Mouse (Mus musculus): ENCODE results near the gene Syn2. TPM values are rescaled to one million over a fixed set of nuclear protein-coding genes. Genes with fewer than 3 reads are reported as not detected.

The Syn2 gene
- polyA plus RNA-seq, 1 experiment from 2014 or later = 2.7 TPM

DNA sequence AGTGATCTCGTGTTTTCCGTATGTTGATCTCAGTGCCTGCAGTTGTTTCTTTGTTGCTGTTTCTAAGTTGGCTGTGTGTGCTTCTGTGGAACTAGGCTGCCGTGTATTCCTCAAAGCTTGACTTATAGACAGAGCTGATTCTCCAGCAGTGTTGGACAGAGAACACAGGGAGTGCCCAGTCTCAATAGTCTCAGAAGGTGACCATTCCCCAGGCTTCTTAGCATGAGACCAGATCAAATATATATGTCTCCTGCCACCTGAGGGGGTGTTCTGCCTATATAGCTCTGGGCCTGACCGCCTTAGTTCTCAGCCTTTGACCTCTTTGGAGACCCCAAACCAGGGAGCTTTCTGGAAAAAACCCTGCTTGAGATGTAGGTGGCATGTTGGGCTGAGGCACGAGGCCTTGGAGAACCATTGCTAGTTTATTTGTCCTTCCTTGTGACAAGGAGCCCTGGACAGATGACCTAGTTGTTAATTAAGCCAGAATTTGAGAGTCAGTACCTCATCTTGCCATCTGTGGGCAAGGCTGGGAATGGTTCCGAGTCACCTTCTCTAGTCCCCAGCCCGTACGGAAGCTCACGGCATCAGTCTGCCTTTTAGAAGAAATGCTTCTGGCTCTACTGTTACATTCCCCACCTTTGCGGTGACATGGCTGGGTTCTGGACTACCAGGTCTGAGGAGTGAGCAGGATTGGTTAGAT is 140.6 kb downstream of the Syn2 start:
- no peaks in the 10 kb centered on the region for H3K9me3 ChIP-seq (ENCODE audit: control insufficient read depth, low read length)
- no peak overlapping the region for H3K27ac ChIP-seq (ENCODE audit: low read depth)
- DNase-seq (ENCODE audit: low spot score) (no peak), ATAC-seq (replicated peaks; ENCODE audit: low FRiP score, low TSS enrichment, low read depth) (no peak)
- H3K9ac ChIP-seq (ENCODE audit: low read length) = no peak overlapping the region
- no peaks in the 10 kb centered on the region for H3K27me3 ChIP-seq (replicated peaks; ENCODE audit: control insufficient read depth, insufficient read depth, low read length)
- no peak overlapping the region for H3K4me2 ChIP-seq (ENCODE audit: low read length)
- no peaks in the 10 kb centered on the region for H3K36me3 ChIP-seq (ENCODE audit: control insufficient read depth, insufficient read depth, low read length)
- no peak overlapping the region for H3K4me3 ChIP-seq (ENCODE audit: low read depth, low read length)
- WGBS = 89% methylated on average over 10 of the region's 10 CpGs
- 0 out of 2 replicates have a peak, but pooled peaks cover 8% of the 10 kb centered on the region for H3K4me1 ChIP-seq (replicated peaks; ENCODE audit: control insufficient read depth, insufficient read depth, low read length)

DNA sequence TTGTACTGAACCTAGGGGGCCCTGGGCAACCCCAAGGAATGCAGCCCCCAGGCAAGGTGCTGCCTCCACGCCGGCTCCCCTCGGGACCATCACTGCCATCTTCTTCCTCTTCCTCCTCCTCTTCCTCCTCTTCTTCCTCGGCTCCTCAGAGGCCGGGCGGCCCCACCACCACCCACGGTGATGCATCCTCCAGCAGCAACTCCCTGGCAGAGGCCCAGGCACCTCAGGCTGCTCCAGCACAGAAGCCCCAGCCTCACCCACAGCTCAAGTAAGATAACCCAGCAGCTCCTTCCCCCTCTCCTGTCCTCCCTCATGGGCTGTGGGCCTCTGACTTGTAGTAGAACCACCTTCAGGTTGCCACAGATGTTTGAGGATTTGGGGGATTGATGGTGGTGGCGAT is 143.4 kb downstream of the Syn2 start:
- ATAC-seq (replicated peaks; ENCODE audit: low FRiP score, low TSS enrichment, low read depth) = no peak
- Histone ChIP-seq H3K9ac (ENCODE audit: low read length) (no peak overlapping the region), H3K9me3 (ENCODE audit: control insufficient read depth, low read length) (no peaks in the 10 kb centered on the region), H3K4me1 (replicated peaks; ENCODE audit: control insufficient read depth, insufficient read depth, low read length) (no peaks in the 10 kb centered on the region), H3K4me2 (ENCODE audit: low read length) (no peak overlapping the region), H3K27me3 (replicated peaks; ENCODE audit: control insufficient read depth, insufficient read depth, low read length) (no peaks in the 10 kb centered on the region), H3K36me3 (ENCODE audit: control insufficient read depth, insufficient read depth, low read length) (no peaks in the 10 kb centered on the region), H3K27ac (ENCODE audit: low read depth) (no peak overlapping the region), H3K4me3 (ENCODE audit: low read depth, low read length) (no peak overlapping the region)
- WGBS = 77% methylated on average over 8 of the region's 8 CpGs
- peak; percentile 31 for DNase-seq (ENCODE audit: low spot score)

DNA sequence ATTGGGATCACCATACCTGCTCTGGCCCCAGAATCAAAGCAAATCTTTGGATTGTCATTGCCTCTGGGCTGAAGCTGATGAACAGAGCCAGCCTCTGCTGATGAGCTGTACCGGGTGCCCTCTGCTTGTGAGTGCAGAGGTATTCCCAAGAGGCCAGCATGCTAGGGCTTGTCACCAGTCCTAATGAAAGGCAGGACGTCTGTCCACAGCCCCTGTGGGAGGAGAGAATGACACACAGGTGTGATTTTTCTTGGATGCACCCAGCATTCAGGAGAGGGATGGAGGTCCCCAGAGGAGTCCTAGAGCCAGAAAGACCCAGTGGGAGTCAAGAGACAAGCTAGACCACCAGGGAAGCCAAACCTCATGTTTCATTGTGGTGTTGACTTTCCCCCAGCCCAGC is 144.9 kb downstream of the Syn2 start:
- ATAC-seq (replicated peaks; ENCODE audit: low FRiP score, low TSS enrichment, low read depth) = no peak
- H3K4me2 ChIP-seq (ENCODE audit: low read length) = no peak overlapping the region
- H3K4me1 ChIP-seq (replicated peaks; ENCODE audit: control insufficient read depth, insufficient read depth, low read length) = no peaks in the 10 kb centered on the region
- H3K9me3 ChIP-seq (ENCODE audit: control insufficient read depth, low read length) = no peaks in the 10 kb centered on the region
- H3K9ac ChIP-seq (ENCODE audit: low read length) = no peak overlapping the region
- no peak overlapping the region for H3K4me3 ChIP-seq (ENCODE audit: low read depth, low read length)
- no peak for DNase-seq (ENCODE audit: low spot score)
- no peak overlapping the region for H3K27ac ChIP-seq (ENCODE audit: low read depth)
- H3K27me3 ChIP-seq (replicated peaks; ENCODE audit: control insufficient read depth, insufficient read depth, low read length) = no peaks in the 10 kb centered on the region
- 64% methylated on average over 2 of the region's 2 CpGs for WGBS
- no peaks in the 10 kb centered on the region for H3K36me3 ChIP-seq (ENCODE audit: control insufficient read depth, insufficient read depth, low read length)

DNA sequence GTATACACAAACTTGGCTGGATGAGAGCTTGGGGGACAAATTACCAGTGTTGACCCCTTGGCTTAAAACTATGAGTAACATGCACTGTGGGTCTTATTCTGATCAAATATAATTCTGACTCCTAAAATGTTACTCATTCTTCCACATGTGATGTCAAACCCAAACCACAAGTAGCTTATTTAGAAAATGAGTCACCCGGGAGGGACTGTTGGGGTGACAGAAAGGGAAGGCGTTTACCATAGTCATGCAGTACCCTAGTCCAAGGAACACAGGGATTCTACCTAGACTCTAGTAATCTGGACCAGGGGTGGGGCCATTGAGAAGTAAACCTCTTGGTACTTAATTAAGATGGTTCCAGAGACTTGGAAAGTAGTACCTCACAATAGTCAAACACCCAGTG is 149.5 kb downstream of the Syn2 start:
- H3K27ac ChIP-seq (ENCODE audit: low read depth) = no peak overlapping the region
- ATAC-seq (replicated peaks; ENCODE audit: low FRiP score, low TSS enrichment, low read depth) = no peak
- H3K4me3 ChIP-seq (ENCODE audit: low read depth, low read length) = no peak overlapping the region
- no peak overlapping the region for H3K4me2 ChIP-seq (ENCODE audit: low read length)
- no peaks in the 10 kb centered on the region for H3K4me1 ChIP-seq (replicated peaks; ENCODE audit: control insufficient read depth, insufficient read depth, low read length)
- no peaks in the 10 kb centered on the region for H3K9me3 ChIP-seq (ENCODE audit: control insufficient read depth, low read length)
- H3K36me3 ChIP-seq (ENCODE audit: control insufficient read depth, insufficient read depth, low read length) = no peaks in the 10 kb centered on the region
- peak; percentile 29 for DNase-seq (ENCODE audit: low spot score)
- H3K9ac ChIP-seq (ENCODE audit: low read length) = no peak overlapping the region
- no peaks in the 10 kb centered on the region for H3K27me3 ChIP-seq (replicated peaks; ENCODE audit: control insufficient read depth, insufficient read depth, low read length)
- WGBS = 89% methylated on average over 2 of the region's 2 CpGs

DNA sequence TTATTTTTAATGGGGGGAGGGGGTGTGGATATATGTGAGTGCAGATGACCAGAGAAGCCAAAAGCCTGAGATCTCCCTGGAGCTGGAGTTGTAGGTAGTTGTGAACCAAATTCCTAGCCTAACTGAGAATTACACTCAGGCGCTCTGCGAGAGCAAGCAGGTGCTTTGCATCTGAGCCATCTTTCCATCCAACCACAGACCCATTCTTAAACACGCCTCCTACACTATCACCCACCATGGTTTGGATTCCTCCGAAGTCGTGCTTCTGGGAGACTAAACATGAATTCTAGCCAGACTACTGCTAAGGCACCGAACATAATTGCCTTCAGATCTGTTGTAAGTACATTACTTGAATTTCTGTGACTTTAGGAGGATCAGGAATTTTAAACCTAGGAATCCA is 151.7 kb downstream of the Syn2 start:
- Histone ChIP-seq H3K4me1 (replicated peaks; ENCODE audit: control insufficient read depth, insufficient read depth, low read length) (no peaks in the 10 kb centered on the region), H3K27me3 (replicated peaks; ENCODE audit: control insufficient read depth, insufficient read depth, low read length) (no peaks in the 10 kb centered on the region), H3K4me2 (ENCODE audit: low read length) (no peak overlapping the region), H3K36me3 (ENCODE audit: control insufficient read depth, insufficient read depth, low read length) (no peaks in the 10 kb centered on the region), H3K4me3 (ENCODE audit: low read depth, low read length) (no peak overlapping the region), H3K9me3 (ENCODE audit: control insufficient read depth, low read length) (no peaks in the 10 kb centered on the region), H3K9ac (ENCODE audit: low read length) (no peak overlapping the region), H3K27ac (ENCODE audit: low read depth) (no peak overlapping the region)
- WGBS = 78% methylated on average over 6 of the region's 6 CpGs
- DNase-seq (ENCODE audit: low spot score) (no peak), ATAC-seq (replicated peaks; ENCODE audit: low FRiP score, low TSS enrichment, low read depth) (no peak)

DNA sequence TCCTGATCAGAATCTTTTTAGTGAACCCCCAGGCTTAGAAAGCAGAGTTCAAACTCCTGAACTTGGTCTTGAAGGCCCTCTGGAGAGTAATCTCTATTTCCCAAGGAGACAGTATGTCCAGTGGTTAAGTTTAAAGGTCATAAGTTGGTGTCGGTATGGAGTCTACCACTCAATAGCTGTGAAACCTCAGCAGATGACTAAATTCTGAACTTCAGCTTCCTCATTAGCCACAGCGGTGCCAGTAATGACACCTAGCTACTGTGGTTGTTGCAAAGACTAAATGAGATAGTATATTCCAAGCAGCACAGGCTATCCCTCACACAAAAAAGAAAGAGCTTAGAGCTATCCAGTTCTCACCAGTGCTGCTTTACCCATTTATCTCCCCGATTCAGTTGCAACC is 153.5 kb downstream of the Syn2 start:
- DNase-seq (ENCODE audit: low spot score) = no peak
- no peak overlapping the region for H3K27ac ChIP-seq (ENCODE audit: low read depth)
- no peak overlapping the region for H3K4me2 ChIP-seq (ENCODE audit: low read length)
- H3K9ac ChIP-seq (ENCODE audit: low read length) = no peak overlapping the region
- no peaks in the 10 kb centered on the region for H3K4me1 ChIP-seq (replicated peaks; ENCODE audit: control insufficient read depth, insufficient read depth, low read length)
- no peak overlapping the region for H3K4me3 ChIP-seq (ENCODE audit: low read depth, low read length)
- H3K36me3 ChIP-seq (ENCODE audit: control insufficient read depth, insufficient read depth, low read length) = no peaks in the 10 kb centered on the region
- ATAC-seq (replicated peaks; ENCODE audit: low FRiP score, low TSS enrichment, low read depth) = no peak
- no peaks in the 10 kb centered on the region for H3K9me3 ChIP-seq (ENCODE audit: control insufficient read depth, low read length)
- H3K27me3 ChIP-seq (replicated peaks; ENCODE audit: control insufficient read depth, insufficient read depth, low read length) = no peaks in the 10 kb centered on the region
- 93% methylated on average over 3 of the region's 3 CpGs for WGBS

DNA sequence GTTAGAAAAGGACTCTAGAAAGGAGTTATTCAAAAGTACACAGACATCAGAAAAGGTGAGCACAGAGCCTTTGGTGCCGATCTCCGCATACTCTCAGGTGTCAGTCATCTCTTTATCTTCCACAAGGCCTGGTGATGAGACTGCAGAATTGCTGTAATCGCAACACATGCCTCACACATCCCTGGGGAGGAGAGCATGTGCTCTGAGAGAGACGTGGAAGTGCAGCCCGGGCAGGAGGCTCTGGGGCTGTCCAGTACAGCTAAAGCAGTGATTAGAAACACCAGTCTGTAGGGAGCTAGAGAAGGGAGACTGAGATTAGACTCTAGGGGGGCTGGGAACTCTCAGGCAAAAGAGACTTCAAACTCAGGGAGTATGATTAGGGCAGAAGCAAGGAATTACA is 155.9 kb downstream of the Syn2 start:
- H3K4me1 ChIP-seq (replicated peaks; ENCODE audit: control insufficient read depth, insufficient read depth, low read length) = no peaks in the 10 kb centered on the region
- no peak overlapping the region for H3K9ac ChIP-seq (ENCODE audit: low read length)
- ATAC-seq (replicated peaks; ENCODE audit: low FRiP score, low TSS enrichment, low read depth) = no peak
- H3K27ac ChIP-seq (ENCODE audit: low read depth) = no peak overlapping the region
- H3K36me3 ChIP-seq (ENCODE audit: control insufficient read depth, insufficient read depth, low read length) = no peaks in the 10 kb centered on the region
- no peak overlapping the region for H3K4me2 ChIP-seq (ENCODE audit: low read length)
- DNase-seq (ENCODE audit: low spot score) = peak; percentile 28
- no peaks in the 10 kb centered on the region for H3K27me3 ChIP-seq (replicated peaks; ENCODE audit: control insufficient read depth, insufficient read depth, low read length)
- H3K9me3 ChIP-seq (ENCODE audit: control insufficient read depth, low read length) = no peaks in the 10 kb centered on the region
- WGBS = 70% methylated on average over 5 of the region's 5 CpGs
- H3K4me3 ChIP-seq (ENCODE audit: low read depth, low read length) = no peak overlapping the region

DNA sequence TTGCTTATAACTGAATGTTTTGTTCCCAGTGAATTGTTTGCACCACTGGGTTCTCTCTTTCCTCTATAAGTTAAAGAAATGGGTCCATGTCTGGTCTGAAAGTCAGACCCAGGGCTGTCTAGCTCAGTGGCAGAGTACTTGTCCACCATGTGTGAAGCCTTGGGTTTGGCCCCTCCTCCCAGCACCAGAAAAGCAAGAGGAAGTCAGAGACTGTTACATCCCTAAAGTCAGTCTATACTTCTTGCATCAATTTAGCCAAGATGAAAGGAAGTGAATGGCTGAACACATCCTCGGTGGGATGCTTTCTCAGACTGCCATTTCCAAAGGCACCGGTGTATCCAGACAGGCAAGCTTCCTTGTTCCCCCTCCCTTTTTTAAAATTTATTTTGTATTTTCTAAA is 156.4 kb downstream of the Syn2 start:
- Histone ChIP-seq H3K27ac (ENCODE audit: low read depth) (no peak overlapping the region), H3K4me3 (ENCODE audit: low read depth, low read length) (no peak overlapping the region), H3K9me3 (ENCODE audit: control insufficient read depth, low read length) (no peaks in the 10 kb centered on the region), H3K4me2 (ENCODE audit: low read length) (no peak overlapping the region), H3K27me3 (replicated peaks; ENCODE audit: control insufficient read depth, insufficient read depth, low read length) (no peaks in the 10 kb centered on the region), H3K4me1 (replicated peaks; ENCODE audit: control insufficient read depth, insufficient read depth, low read length) (no peaks in the 10 kb centered on the region), H3K36me3 (ENCODE audit: control insufficient read depth, insufficient read depth, low read length) (no peaks in the 10 kb centered on the region), H3K9ac (ENCODE audit: low read length) (no peak overlapping the region)
- 92% methylated on average over 2 of the region's 2 CpGs for WGBS
- DNase-seq (ENCODE audit: low spot score) (peak; percentile 21), ATAC-seq (replicated peaks; ENCODE audit: low FRiP score, low TSS enrichment, low read depth) (no peak)

DNA sequence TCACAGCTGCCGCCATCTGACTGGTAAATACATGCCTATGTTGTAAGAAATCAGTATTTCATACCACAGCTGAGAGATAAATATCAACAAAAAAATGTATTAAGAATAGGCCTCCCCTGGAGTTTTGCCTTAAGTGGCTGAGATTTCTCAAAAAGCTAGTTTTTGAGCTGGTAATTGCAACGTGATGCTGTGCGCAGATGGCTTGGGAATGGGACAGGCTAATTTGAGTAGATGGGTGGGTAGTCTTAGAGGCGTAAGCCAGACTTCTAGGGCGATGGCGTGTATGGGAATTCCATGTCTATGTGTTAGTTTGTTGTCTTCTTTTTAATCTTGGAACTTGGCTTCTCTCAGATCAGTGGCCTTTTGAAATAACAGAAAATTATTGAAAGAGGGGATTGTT is 157.1 kb downstream of the Syn2 start:
- no peak for ATAC-seq (replicated peaks; ENCODE audit: low FRiP score, low TSS enrichment, low read depth)
- Histone ChIP-seq H3K4me3 (ENCODE audit: low read depth, low read length) (no peak overlapping the region), H3K9me3 (ENCODE audit: control insufficient read depth, low read length) (no peaks in the 10 kb centered on the region), H3K36me3 (ENCODE audit: control insufficient read depth, insufficient read depth, low read length) (no peaks in the 10 kb centered on the region), H3K4me2 (ENCODE audit: low read length) (no peak overlapping the region), H3K27ac (ENCODE audit: low read depth) (no peak overlapping the region), H3K4me1 (replicated peaks; ENCODE audit: control insufficient read depth, insufficient read depth, low read length) (no peaks in the 10 kb centered on the region), H3K9ac (ENCODE audit: low read length) (no peak overlapping the region), H3K27me3 (replicated peaks; ENCODE audit: control insufficient read depth, insufficient read depth, low read length) (no peaks in the 10 kb centered on the region)
- WGBS = 92% methylated on average over 6 of the region's 6 CpGs
- DNase-seq (ENCODE audit: low spot score) = peak; percentile 15

All from intestine, embryonic 14.5 days (tissue).